Mouse (Mus musculus) ovary, postnatal 14 days (tissue): ENCODE measurements around the gene Eif2b2.

Experiments
- DNase-seq: peaks from one replicate; pipeline ENCODE4 v3.0.0; 2022; ENCODE audit warnings: low spot score

Eif2b2 gene

DNA sequence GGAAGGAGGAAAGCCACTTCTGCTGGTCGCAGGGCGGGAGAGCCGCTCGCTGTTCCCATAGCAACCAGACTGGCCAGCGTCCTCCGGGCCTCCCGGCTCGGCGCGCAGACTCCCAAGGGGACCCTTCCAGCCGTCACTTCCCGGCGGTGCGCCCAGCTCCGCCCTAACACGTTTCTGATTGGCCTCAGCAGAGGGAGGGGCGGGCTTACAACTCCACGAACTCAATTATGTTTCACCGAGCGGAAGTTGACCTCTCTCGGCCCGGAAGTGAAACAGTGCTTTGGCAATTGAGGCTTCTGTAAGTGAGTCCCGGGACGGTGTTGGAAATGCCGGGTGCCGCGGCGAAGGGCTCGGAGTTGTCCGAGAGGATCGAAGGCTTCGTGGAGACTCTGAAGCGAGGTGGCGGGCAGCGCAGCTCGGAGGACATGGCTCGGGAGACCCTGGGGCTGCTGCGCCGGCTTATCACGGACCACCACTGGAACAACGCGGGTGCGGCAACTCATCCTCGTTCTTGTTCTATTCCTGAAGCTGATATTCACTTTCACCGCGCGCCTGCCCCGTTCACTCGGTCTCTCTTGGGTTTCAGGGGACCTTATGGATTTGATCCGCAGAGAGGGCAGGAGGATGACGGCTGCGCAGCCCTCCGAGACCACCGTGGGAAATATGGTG, at the start of gene Eif2b2:
Eif2b2 (plus strand) TSS at position 246 of the 669 bp plus-strand sequence.
- DNase-seq, result peak; percentile 98

GRCm38 (mm10) chr12:85169877-85170276, 49.4 kb upstream of the Eif2b2 start:
- no peak for DNase-seq

- no peak for DNase-seq
These were observed 48.9 kb upstream of the Eif2b2 start for GRCm38 (mm10) chr12:85170284-85170947.

GRCm38 (mm10) chr12:85170948-85171307, 48.4 kb upstream of the Eif2b2 start:
- DNase-seq, result no peak

DNA sequence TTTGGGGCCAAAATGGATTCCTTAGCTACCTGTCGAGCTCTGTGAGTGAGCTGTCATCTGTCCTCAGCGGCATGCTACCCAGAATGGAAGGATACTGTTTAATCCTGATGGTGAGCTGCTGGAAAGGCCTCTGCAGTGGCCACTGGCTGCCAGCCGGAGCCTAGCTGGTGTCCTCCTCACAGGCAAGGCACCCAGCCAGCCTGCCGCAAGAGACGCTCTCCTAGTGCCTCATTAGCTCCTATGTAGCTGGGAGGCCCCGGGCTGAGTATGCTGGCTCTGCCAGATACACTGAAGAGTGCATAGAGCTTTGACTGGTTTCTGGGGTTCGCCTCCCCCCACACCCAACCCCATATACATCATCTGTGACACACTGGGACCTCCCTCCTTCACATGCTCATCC, 45.3 kb upstream of the Eif2b2 start:
- no peak for DNase-seq

DNA sequence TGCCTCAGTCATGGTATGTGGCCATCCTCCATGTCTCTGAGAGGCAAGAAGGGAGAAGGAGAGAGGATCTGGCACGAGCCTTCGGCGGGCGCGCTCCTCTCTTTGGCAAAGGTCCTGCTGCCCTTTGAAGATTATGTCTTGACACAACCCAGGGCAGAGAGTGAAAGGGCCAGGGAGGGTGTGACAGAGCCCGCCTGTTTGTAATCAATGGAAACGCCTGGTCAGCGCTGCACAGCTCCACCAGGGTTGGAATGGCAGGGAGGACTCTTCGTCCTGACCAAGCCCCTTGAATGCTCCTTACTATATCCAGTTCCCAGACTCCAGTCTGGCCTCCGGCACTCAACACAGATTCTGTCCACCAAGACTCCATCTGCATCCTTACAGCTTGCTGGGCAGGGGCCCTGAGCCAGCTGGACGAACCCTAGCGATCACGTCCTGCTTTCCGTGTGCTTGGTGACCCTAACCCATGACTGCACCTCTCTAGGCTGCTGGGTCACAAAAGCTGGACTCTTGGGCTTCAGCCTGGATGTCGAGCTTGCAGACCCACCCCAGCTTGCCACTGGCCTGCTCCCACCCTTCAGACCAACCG, 44.1 kb upstream of the Eif2b2 start:
- no peak for DNase-seq

- no peak for DNase-seq
These were observed 43.1 kb upstream of the Eif2b2 start for GRCm38 (mm10) chr12:85175926-85176845.

GRCm38 (mm10) chr12:85176846-85177523, 42.3 kb upstream of the Eif2b2 start:
- DNase-seq, result no peak

DNA sequence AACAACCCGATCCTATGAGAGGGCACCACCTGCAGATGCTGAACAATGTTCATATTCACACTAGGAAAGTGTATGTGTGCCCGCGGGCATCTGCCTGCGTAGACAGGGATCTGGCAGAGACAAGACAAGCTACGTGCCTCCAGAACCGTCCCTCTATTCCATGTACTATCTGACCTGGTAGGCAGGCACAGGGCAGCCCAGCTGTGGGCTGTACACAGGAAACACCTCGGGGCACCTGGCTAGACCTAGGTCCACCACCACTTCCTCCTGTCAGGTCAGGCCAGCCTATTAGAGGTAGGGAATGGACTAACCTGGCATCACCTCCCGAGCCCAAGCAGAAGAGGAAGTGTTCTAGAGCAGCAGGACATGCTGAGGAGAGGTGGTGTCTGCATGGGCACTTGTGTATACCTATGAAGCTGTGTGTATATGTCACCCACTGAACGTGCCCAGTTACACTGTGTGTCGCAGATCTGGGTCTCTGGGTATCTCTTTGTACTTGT, 41.5 kb upstream of the Eif2b2 start, which contains the start of gene Pgf:
Pgf (minus strand) TSS at position 51 of the 500 bp plus-strand sequence.
- DNase-seq, result no peak

GRCm38 (mm10) chr12:85178294-85178693, 41.0 kb upstream of the Eif2b2 start:
- no peak for DNase-seq

DNA sequence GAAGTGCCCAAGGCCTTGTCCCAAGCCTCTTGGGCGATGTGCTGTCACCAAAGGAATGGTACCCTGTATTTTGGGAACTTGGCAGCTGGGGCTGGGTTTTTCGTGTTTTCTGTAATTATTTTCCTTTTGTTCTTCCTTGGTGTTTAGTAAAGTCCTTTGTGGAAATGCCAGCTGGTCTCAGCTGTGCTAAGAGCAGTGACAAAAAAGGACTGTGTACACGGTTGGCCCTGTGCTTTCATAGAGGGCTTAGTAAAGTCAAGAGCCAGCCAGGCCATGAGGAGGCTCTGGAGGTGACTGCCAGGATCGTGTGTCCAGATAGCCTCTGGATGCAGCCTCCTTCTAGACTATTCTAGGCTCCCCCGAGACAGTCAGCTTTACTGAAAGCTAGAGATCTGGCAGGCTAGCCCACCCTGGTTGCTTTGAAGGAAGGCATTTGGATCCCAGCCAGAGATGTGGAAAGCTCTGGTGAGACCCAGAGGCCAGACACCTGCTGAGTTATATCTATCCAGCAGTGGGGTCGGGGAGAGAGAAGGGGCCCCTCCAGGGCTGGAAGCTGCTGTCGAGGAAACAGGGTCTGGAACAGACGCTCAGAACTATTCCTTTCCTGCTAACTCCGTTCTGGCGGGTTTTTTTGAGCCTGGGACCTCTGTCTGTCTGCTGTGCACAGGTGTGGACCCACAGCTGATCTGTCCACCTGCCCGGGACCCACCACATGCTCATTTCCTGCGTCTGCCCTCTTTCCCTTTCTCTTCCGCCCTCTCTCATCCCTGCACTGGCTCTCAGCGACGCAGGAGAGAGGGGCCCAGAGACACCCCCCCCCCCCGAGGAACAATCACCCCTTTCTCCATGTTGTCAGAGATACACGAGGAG, 37.6 kb upstream of the Eif2b2 start:
- no peak for DNase-seq

DNA sequence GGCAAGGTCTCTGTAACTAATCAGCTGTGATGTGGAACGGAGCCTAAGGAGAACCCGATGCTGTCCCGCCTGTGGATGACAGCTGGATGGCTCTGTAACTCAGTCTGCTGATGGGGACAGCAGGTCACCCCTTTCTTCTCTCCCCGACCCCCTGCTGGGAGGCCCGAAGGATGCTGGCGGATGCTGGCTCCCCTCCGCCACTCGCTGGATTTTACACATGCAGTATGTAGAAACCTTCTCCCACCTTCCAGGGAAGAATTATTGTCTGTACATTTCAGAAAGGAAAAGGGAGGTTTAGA, 37.0 kb upstream of the Eif2b2 start:
- DNase-seq, result no peak

GRCm38 (mm10) chr12:85182898-85183297, 36.4 kb upstream of the Eif2b2 start:
- DNase-seq, result no peak

DNA sequence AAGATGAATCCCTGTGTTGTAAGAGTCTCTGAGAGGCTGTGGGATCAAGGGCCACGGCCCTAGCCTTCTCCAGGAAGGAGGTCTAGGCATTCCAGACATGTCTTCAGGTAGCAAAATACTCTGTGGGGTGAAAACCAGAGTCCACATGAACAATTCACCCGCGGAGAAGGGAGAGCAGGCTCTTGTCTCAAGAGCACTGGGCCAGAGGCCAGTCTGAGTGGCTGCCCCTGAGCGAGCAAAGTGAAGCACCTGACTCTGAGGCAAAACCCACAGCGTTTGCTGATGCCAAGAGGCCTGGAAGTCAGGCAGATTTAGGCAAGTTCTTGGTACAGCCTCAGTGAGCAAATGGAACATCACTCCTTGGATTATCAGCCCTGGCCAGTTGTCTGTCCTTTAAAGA, 35.2 kb upstream of the Eif2b2 start:
- DNase-seq, result no peak

- DNase-seq, result no peak
These were observed 33.5 kb upstream of the Eif2b2 start for GRCm38 (mm10) chr12:85185810-85186209.

GRCm38 (mm10) chr12:85186361-85186760, 32.9 kb upstream of the Eif2b2 start:
- DNase-seq, result no peak

GRCm38 (mm10) chr12:85190290-85190689, 29.0 kb upstream of the Eif2b2 start:
- DNase-seq, result no peak

GRCm38 (mm10) chr12:85192461-85193108, 26.7 kb upstream of the Eif2b2 start:
- no peak for DNase-seq

- no peak for DNase-seq
These were observed 26.1 kb upstream of the Eif2b2 start for GRCm38 (mm10) chr12:85193146-85193545.

DNA sequence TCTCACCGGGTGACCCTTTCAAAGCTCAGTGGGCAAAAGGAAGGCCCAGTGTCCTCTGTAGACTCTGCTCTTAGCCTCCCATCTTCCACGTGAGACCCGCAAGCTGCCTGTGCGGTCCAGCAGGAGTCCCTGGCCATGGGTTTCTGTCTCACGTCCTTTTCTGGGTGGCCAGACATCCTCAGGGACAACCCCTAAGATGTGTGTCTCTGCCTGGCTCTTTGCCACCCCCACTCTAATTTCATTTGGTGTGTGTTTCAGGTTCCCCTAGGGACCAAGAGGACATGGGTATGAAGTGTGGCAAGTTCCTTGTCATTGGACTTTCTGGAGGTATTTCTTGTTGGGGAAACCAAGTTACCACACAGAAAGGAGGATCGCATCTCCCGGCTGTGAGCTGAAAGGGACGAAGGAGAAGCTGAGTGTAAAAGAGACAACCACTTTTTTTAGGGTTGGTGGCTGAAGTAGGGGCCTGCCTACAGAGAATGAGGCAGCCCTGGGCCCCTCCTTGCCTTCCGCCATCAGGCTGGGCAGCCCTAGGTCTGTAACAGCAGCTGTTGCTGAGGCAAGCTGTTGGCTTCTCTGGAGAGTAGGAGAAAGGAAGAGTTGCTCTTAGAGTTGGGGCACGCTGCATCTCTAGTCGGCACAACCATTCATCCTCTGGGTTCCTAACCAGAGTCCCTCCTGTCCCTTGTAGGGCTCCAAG, 25.2 kb upstream of the Eif2b2 start:
- no peak for DNase-seq
